ENCODE assay signal across 14 mouse cellular contexts in the genomic region with DNA sequence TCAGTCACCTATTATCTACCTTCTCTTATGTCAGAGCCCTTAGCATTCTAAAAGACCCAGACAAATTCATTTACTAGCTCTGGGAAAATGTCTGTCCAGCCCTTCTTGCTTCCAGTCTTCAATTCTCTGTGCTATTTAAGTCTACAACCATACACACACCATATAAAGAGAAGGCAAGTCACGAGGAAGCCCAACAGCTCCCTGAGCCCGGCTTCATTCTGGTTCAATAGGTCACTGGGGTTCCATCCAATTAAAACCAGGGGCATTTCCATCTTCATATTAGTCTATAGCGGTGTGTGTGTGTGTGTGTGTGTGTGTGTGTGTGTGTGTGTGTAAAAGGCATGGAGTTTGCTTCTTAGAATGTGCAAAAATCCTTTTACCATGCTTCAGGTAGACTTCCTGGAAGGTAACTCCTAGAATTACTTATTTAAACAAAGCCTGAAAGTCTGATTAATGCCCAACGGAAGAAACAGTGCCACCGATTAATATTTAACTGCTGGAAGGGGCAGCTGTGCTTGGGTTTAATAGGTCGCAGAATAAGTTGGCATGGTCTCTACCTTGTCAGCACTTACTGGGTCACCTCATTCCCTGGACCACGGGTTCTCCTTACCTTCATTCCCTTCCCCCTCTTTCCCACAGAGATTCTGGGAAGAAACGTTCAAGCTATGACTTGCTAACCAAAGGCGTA. TPM values are rescaled to one million over a fixed set of nuclear protein-coding genes. Genes with fewer than 3 reads are reported as not detected.
DNase-seq lines count a peak whose midpoint lies in the region; ATAC-seq and TF ChIP-seq lines count a peak whose summit lies in the region.
"Had no signal": no experiment of that assay in that cellular context is flagged by ENCODE, and none has a peak within 500 bp of the region (broad histone marks: within the 10 kb centered on the region; RNA-seq: fewer than 3 reads in every experiment).

No protein-coding gene starts in this region.

- no peak for DNase-seq in heart, embryonic 10.5 days (ENCODE audit: low spot score)
- no peak for DNase-seq in heart, postnatal 10 days
- peak; percentile 81 for DNase-seq in Patski (ENCODE audit: low read depth, low spot score)
- DNase-seq in kidney, adult 9 months, result peak; percentile 96
- peak; percentile 41 to 57 for DNase-seq in kidney, postnatal 4 days
- no peak for DNase-seq in adrenal gland, adult (ENCODE audit: inconsistent age in 2 of 2, low spot score in 1 of 2)
- DNase-seq in thymus, postnatal 36 days, result no peak
- no peak for DNase-seq in layer of hippocampus, postnatal 14 days (ENCODE audit: low spot score in 2 of 2)
- DNase-seq: adrenal gland, postnatal 36 days; cerebellum, postnatal 14 days had no signal

- POLR2A ChIA-PET in Patski (lab: Charles Lee), result interaction anchor here (0.6 to 0.9 kb wide), 2 partner anchors 43 to 88 kb away, joined by 3 to 5 read pairs; no protein-coding TSS in a partner anchor

- H3K4me1 ChIP-seq in heart, embryonic 10.5 days, result peaks cover 29% of the 10 kb centered on the region

- no peaks in the 10 kb centered on the region for H3K27me3 ChIP-seq in heart, embryonic 10.5 days (ENCODE audit: insufficient read depth, poor library complexity, severe bottlenecking)
- H3K27me3 ChIP-seq in Patski, result no peaks in the 10 kb centered on the region
- H3K27me3 ChIP-seq: forebrain, embryonic 15.5 days; limb, embryonic 15.5 days; midbrain, embryonic 15.5 days had no signal

- H3K27ac ChIP-seq in heart, embryonic 10.5 days, result peak overlapping the region; percentile 18; the same call in 1 of the 2 replicates
- H3K27ac ChIP-seq: forebrain, embryonic 15.5 days; limb, embryonic 15.5 days; midbrain, embryonic 15.5 days had no signal

- CTCF ChIA-PET in Patski (lab: Charles Lee), result interaction anchor here (0.8 to 2.4 kb wide), 9 partner anchors 8 to 140 kb away, joined by 3 to 13 read pairs (median 3); no protein-coding TSS in a partner anchor

- ATAC-seq in Patski, result peak; percentile 73
- ATAC-seq: forebrain, embryonic 15.5 days; midbrain, embryonic 15.5 days had no signal

- in situ Hi-C loops in Patski (cut with MboI; ENCODE audit: low pct_unique_long_range_greater_than_20kb), result no loop called here

- no peaks in the 10 kb centered on the region for H3K9me3 ChIP-seq in heart, embryonic 10.5 days
- H3K9me3 ChIP-seq: forebrain, embryonic 15.5 days; limb, embryonic 15.5 days; midbrain, embryonic 15.5 days had no signal

- no peak for TF ChIP-seq CTCF in Patski (IDR thresholded peaks at IDR 0.05)

- intact Hi-C loops in heart, postnatal 10 days (cut with DNase I), result no loop called here

- 73% methylated on average over 9 of the region's 9 CpGs for WGBS in heart, embryonic 10.5 days

- no peak overlapping the region for H3K4me3 ChIP-seq in heart, embryonic 10.5 days
- H3K4me3 ChIP-seq: erythroblast, embryonic 14.5 days; forebrain, embryonic 15.5 days; limb, embryonic 15.5 days; midbrain, embryonic 15.5 days had no signal

- no peaks in the 10 kb centered on the region for H3K36me3 ChIP-seq in heart, embryonic 10.5 days
- H3K36me3 ChIP-seq: forebrain, embryonic 15.5 days; limb, embryonic 15.5 days; midbrain, embryonic 15.5 days had no signal

RNA-seq across cellular contexts. Expression of gene Itga6, which starts 6.1 kb away (rescaled TPM):
- polyA plus RNA-seq in heart, embryonic 10.5 days (2016; fragmentation: Nextera tagmentation; extraction: Ambion mirVana), result 93.7 and 111 TPM in 2 replicates
- 10 to 100 TPM; 95.3 to 98.2 TPM for total RNA-seq in heart, postnatal 10 days (2021)
- 118 TPM for polyA plus RNA-seq in Patski (2021)
- 10 to 100 TPM; 38.9 to 39.4 TPM for total RNA-seq in layer of hippocampus, postnatal 14 days (2021)

Comparison
In these comparisons a context has a peak if more than half of its experiments do, and no peak if none do; other contexts are left out.
1. DNase-seq: peak in Patski (single experiment), kidney, adult 9 months (single experiment) and kidney, postnatal 4 days (2 of 2); none in heart, embryonic 10.5 days (single experiment), heart, postnatal 10 days (0 of 2), adrenal gland, adult (0 of 2), thymus, postnatal 36 days (0 of 2) and layer of hippocampus, postnatal 14 days (0 of 2).